Mouse (Mus musculus) liver, postnatal 0 days (tissue): ENCODE results near the gene Ablim1.

Experiments
- CTCF ChIP-seq: sonication (generic); IDR thresholded peaks from 2 replicates; pipeline ENCODE4 v1.5.1; 2016; ENCODE audit warnings: antibody characterized with exemption, low read depth
- EP300 ChIP-seq: IDR thresholded peaks from 2 replicates; pipeline ENCODE4 v1.6.1; 2016; ENCODE audit warnings: antibody characterized with exemption, low read depth, mild to moderate bottlenecking

GRCm38 (mm10) chr19:57140874-57141273, 173.8 kb downstream of the Ablim1 start:
- TF ChIP-seq CTCF (no peak), EP300 (no peak)
